Mouse (Mus musculus): ENCODE data around the gene Olfr224.

The Olfr224 gene

DNA sequence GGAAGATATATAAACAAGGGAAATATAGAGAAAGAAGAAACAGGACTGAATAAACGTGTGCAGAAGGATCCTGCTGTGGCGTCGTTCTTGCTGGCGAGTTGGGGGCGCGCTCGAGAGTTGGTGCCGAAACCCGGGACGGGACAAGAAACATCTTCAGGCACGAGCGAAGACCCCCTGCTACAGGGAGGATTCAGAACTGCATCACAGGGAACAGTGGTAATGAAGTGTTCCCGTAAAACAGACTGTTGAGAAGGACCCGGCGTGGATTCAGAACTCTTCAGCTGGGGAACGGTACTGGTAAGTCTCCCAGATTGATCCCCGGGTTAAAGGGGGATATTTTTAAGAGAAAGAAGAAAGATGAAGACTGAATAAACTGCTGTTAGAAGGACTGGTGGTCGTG, 51.4 kb downstream of the Olfr224 start:
- DNase-seq (ENCODE audit: low spot score in 2 of 2): peak; percentile 62 to 64

All from frontal cortex, postnatal 14 days (tissue).